Comparison of ENCODE assay signal across 8 mouse cellular contexts in the genomic region with DNA sequence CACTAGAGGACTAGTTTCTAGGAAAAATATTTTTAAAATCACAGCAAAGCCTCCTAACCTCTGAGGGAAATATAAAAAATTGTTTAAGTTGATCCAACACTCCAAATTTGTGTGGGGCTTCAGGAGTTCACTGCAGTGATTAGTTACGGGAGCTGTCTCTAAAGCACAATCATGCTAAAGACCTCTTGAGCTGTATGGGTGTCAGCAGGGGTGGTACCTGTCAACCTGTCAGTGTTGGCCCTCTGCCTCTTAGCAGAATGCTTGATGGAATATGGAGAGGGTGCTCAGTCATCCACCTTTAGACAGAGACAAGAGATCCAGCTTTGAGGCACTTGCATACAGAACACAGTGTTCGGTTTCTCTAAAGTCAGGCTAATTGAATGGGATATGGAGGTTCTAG.
A peak's percentile ranks its signal among the peaks of the same experiment; 100 is the strongest.
DNase-seq lines count a peak whose midpoint lies in the region; ATAC-seq and TF ChIP-seq lines count a peak whose summit lies in the region.

No protein-coding gene starts in this region.

- ATAC-seq in heart, embryonic 13.5 days (ENCODE audit: extremely low read depth, insufficient number of reproducible peaks, low FRiP score, low TSS enrichment): no peak
- ATAC-seq in midbrain, embryonic 11.5 days (ENCODE audit: low FRiP score): no peak
- ATAC-seq in forebrain, postnatal 0 days: 0 out of 2 replicates have a peak, but pooled peaks have one; percentile 4

- WGBS in heart, embryonic 13.5 days: 44% methylated on average over 2 of the region's 2 CpGs
- 82% methylated on average over 2 of the region's 2 CpGs for WGBS in midbrain, embryonic 11.5 days
- WGBS in midbrain, embryonic 10.5 days: 92% methylated on average over 2 of the region's 2 CpGs
- 45% methylated on average over 2 of the region's 2 CpGs for WGBS in forebrain, postnatal 0 days

- H3K27me3 ChIP-seq in heart, embryonic 13.5 days (replicated peaks): no peaks in the 10 kb centered on the region
- H3K27me3 ChIP-seq in midbrain, embryonic 11.5 days (ENCODE audit: control insufficient read depth, insufficient read depth, low read length): no peaks in the 10 kb centered on the region
- no peaks in the 10 kb centered on the region for H3K27me3 ChIP-seq in midbrain, embryonic 10.5 days (ENCODE audit: low read depth, poor library complexity, severe bottlenecking)
- no peaks in the 10 kb centered on the region for H3K27me3 ChIP-seq in forebrain, postnatal 0 days (ENCODE audit: insufficient read depth, low read length)

- 0 out of 2 replicates have a peak, but pooled peaks cover 3% of the 10 kb centered on the region for H3K36me3 ChIP-seq in heart, embryonic 13.5 days
- no peaks in the 10 kb centered on the region for H3K36me3 ChIP-seq in midbrain, embryonic 11.5 days (ENCODE audit: control insufficient read depth, insufficient read depth, low read length)
- no peaks in the 10 kb centered on the region for H3K36me3 ChIP-seq in midbrain, embryonic 10.5 days
- H3K36me3 ChIP-seq in forebrain, postnatal 0 days (ENCODE audit: insufficient read depth): no peaks in the 10 kb centered on the region

- TF ChIP-seq CTCF in forebrain, postnatal 0 days (IDR thresholded peaks at IDR 0.05; ENCODE audit: low read depth): no peak

- H3K4me3 ChIP-seq in heart, embryonic 13.5 days: no peak overlapping the region
- no peak overlapping the region for H3K4me3 ChIP-seq in midbrain, embryonic 11.5 days (ENCODE audit: low read depth, low read length)
- H3K4me3 ChIP-seq in midbrain, embryonic 10.5 days: no peak overlapping the region
- H3K4me3 ChIP-seq in forebrain, postnatal 0 days (ENCODE audit: low read depth, low read length): no peak overlapping the region

- no peak for DNase-seq in heart, postnatal 10 days
- peak; percentile 68 for DNase-seq in midbrain, embryonic 11.5 days (ENCODE audit: low spot score, missing footprints)
- DNase-seq in midbrain, embryonic 10.5 days (ENCODE audit: low spot score): no peak
- peak; percentile 12 for DNase-seq in forebrain, postnatal 0 days
- DNase-seq in telencephalon, adult 2 months (ENCODE audit: low read depth, low spot score): peak; percentile 45
- DNase-seq in adrenal gland, adult 18-20 months (ENCODE audit: low spot score in 2 of 2): no peak
- DNase-seq in right cerebral cortex, postnatal 25 days: no peak

- peak overlapping the region; percentile 52 for H3K4me2 ChIP-seq in heart, embryonic 13.5 days
- H3K4me2 ChIP-seq in midbrain, embryonic 11.5 days: no peak overlapping the region
- H3K4me2 ChIP-seq in forebrain, postnatal 0 days (ENCODE audit: low read depth): 0 out of 2 replicates have a peak overlapping the region, but pooled peaks have one; percentile 3

- peaks cover 71% of the 10 kb centered on the region for H3K4me1 ChIP-seq in heart, embryonic 13.5 days
- peaks cover 11% of the 10 kb centered on the region for H3K4me1 ChIP-seq in midbrain, embryonic 11.5 days (ENCODE audit: control insufficient read depth, insufficient read depth, low read length)
- peaks cover 15% of the 10 kb centered on the region for H3K4me1 ChIP-seq in midbrain, embryonic 10.5 days
- peaks cover 22% of the 10 kb centered on the region for H3K4me1 ChIP-seq in forebrain, postnatal 0 days (ENCODE audit: insufficient read depth)

- peak overlapping the region; percentile 94 for H3K27ac ChIP-seq in heart, embryonic 13.5 days (replicated peaks)
- no peak overlapping the region for H3K27ac ChIP-seq in midbrain, embryonic 11.5 days (ENCODE audit: low read depth, low read length)
- H3K27ac ChIP-seq in midbrain, embryonic 10.5 days (replicated peaks): no peak overlapping the region; the same call in 1 of the 2 replicates
- peak overlapping the region; percentile 70 for H3K27ac ChIP-seq in forebrain, postnatal 0 days (ENCODE audit: low read depth, low read length)

- peak overlapping the region; percentile 69 for H3K9ac ChIP-seq in heart, embryonic 13.5 days
- H3K9ac ChIP-seq in midbrain, embryonic 11.5 days (ENCODE audit: low read length): no peak overlapping the region
- no peak overlapping the region for H3K9ac ChIP-seq in forebrain, postnatal 0 days

- no peaks in the 10 kb centered on the region for H3K9me3 ChIP-seq in heart, embryonic 13.5 days
- H3K9me3 ChIP-seq in midbrain, embryonic 11.5 days (ENCODE audit: control insufficient read depth, low read length): no peaks in the 10 kb centered on the region
- no peaks in the 10 kb centered on the region for H3K9me3 ChIP-seq in midbrain, embryonic 10.5 days (replicated peaks)
- no peaks in the 10 kb centered on the region for H3K9me3 ChIP-seq in forebrain, postnatal 0 days (ENCODE audit: low read length)

- intact Hi-C loops in heart, postnatal 10 days (cut with DNase I): no loop called here

Comparison
In these comparisons a context has a peak if more than half of its experiments do, and no peak if none do; other contexts are left out.
1. DNase-seq: peak in midbrain, embryonic 11.5 days (single experiment), forebrain, postnatal 0 days (single experiment) and telencephalon, adult 2 months (single experiment); none in heart, postnatal 10 days (0 of 2), midbrain, embryonic 10.5 days (single experiment), adrenal gland, adult 18-20 months (0 of 2) and right cerebral cortex, postnatal 25 days (single experiment).
2. H3K27ac ChIP-seq: peak in heart, embryonic 13.5 days (single experiment) and forebrain, postnatal 0 days (single experiment); none in midbrain, embryonic 11.5 days (single experiment) and midbrain, embryonic 10.5 days (single experiment).